Mouse (Mus musculus) forebrain, embryonic 16.5 days (tissue): ENCODE measurements around the gene Srebf1. TPM values are rescaled to one million over a fixed set of nuclear protein-coding genes. Genes with fewer than 3 reads are reported as not detected.

Experiments
- ATAC-seq: fragments of 200-750 bp; cut with Nextera tagmentation; 2 replicates; pipeline ENCODE4 v1.8.0; 2017; ENCODE audit warnings: mild to moderate bottlenecking, moderate library complexity
- H3K27ac ChIP-seq: fragments of 300-500 bp; sonication (generic); 2 replicates; pipeline ENCODE4 v1.5.1; 2014; ENCODE audit warnings: low read length, control low read depth
- H3K27me3 ChIP-seq: fragments of 300-500 bp; sonication (generic); replicated peaks from 2 replicates; pipeline ENCODE4 v1.6.1; 2014; ENCODE audit warnings: low read length; ENCODE audit not compliant: control insufficient read depth, insufficient read depth
- H3K36me3 ChIP-seq: fragments of 300-500 bp; sonication (generic); 2 replicates; pipeline ENCODE4 v1.6.1; 2014; ENCODE audit not compliant: control insufficient read depth, insufficient read depth
- H3K4me1 ChIP-seq: fragments of 300-500 bp; sonication (generic); replicated peaks from 2 replicates; pipeline ENCODE4 v1.6.1; 2014; ENCODE audit warnings: low read length; ENCODE audit not compliant: control insufficient read depth, insufficient read depth
- H3K4me2 ChIP-seq: fragments of 300-500 bp; sonication (generic); 2 replicates; pipeline ENCODE4 v1.6.1; 2014; ENCODE audit warnings: mild to moderate bottlenecking, low read length, control low read depth
- H3K4me3 ChIP-seq: fragments of 300-500 bp; sonication (generic); replicated peaks from 2 replicates; pipeline ENCODE4 v1.5.1; 2014; ENCODE audit warnings: mild to moderate bottlenecking, low read length, control low read depth
- H3K9ac ChIP-seq: fragments of 300-500 bp; sonication (generic); replicated peaks from 2 replicates; pipeline ENCODE4 v1.6.1; 2014; ENCODE audit warnings: low read depth, low read length, control low read depth
- H3K9me3 ChIP-seq: fragments of 300-500 bp; sonication (generic); 2 replicates; pipeline ENCODE4 v1.6.1; 2016; ENCODE audit warnings: low read length; ENCODE audit not compliant: control insufficient read depth
- WGBS: fragments of 180-500 bp; shearing (Covaris S2); extraction: QIAGEN DNeasy Blood & Tissue Kit; methylation state at CpG from one replicate; pipeline ENCODE4 v1.1.7; 2014; 5-methylcytosine and 5-hydroxymethylcytosine counted together
- polyA plus RNA-seq: library from polyadenylated mRNA; unstranded; fragments of >200 nt; fragmentation: Nextera tagmentation; extraction: Ambion mirVana; gene quantifications from 2 replicates; pipeline ENCODE4 v1.2.1, GENCODE M21; 2015

The Srebf1 gene
- polyA plus RNA-seq, 1 experiment from 2014 or later = 41.1 TPM

DNA sequence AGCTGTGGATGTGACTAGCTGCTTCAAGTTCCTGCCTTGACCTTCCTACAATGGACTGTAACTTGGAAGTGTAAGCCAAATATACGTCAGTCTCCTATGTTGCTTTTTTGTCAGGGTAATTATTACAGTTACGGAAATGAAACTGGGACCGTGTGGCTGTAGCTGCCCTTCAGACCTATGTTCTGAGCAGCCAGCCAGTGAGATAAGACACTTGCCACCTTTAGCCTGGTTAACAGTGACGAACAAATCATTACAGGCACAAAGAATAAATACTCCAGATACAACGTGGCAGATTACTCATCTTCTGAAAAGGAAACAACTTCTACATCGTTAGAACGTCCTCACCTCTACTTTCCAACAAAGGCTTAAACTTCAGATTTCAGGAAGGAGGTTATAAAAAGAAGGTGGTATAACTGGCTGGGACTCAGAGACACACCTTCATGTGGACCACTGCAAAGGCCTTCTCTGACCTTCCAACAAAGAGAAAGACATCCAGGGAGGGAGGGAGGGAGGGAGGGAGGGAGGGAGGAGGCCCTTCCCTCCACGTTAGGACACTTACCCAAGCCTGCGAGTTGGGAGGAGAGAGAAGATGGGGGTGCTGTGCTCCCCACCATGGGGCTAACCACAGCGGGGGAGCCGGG, 22.2 kb upstream of the Srebf1 start:
- WGBS = 68% methylated on average over 11 of the region's 11 CpGs
- H3K9ac ChIP-seq = no peak overlapping the region
- H3K27ac ChIP-seq = no peak overlapping the region
- H3K36me3 ChIP-seq = peaks cover 7% of the 10 kb centered on the region; the same call in 1 of the 2 replicates
- H3K27me3 ChIP-seq = no peaks in the 10 kb centered on the region
- H3K4me1 ChIP-seq = peaks cover 5% of the 10 kb centered on the region
- no peak overlapping the region for H3K4me2 ChIP-seq
- no peak for ATAC-seq
- H3K4me3 ChIP-seq = no peak overlapping the region
- no peaks in the 10 kb centered on the region for H3K9me3 ChIP-seq

DNA sequence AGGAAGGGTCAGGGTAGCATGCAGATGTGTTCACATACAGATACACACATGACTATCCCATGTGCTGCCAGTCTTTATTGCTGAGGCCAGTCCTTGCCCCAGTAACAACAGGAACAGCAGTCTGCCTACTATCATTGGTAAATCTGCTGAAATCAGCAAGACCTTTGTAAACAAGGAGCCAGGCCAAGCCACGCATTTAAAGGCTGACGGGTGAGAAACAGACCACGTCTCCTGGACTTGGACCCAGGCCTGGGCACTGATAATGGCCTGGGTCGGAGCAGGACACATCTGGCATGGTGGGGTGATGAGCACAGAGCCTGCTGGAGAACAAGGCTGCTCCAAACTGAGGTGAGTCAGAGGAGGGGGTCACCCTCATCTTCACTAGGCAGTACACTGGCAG, 18.1 kb upstream of the Srebf1 start:
- H3K9me3 ChIP-seq = no peaks in the 10 kb centered on the region
- no peaks in the 10 kb centered on the region for H3K4me1 ChIP-seq
- 85% methylated on average over 4 of the region's 4 CpGs for WGBS
- no peaks in the 10 kb centered on the region for H3K27me3 ChIP-seq
- no peak overlapping the region for H3K4me3 ChIP-seq
- H3K9ac ChIP-seq = no peak overlapping the region
- H3K36me3 ChIP-seq = peaks cover 10% of the 10 kb centered on the region
- no peak for ATAC-seq
- H3K4me2 ChIP-seq = no peak overlapping the region
- H3K27ac ChIP-seq = no peak overlapping the region

- H3K36me3 ChIP-seq = peaks cover 10% of the 10 kb centered on the region
- no peaks in the 10 kb centered on the region for H3K27me3 ChIP-seq
- H3K4me1 ChIP-seq = peaks cover 5% of the 10 kb centered on the region
- no peak overlapping the region for H3K27ac ChIP-seq
- WGBS = 91% methylated on average over 5 of the region's 5 CpGs
- no peak for ATAC-seq
- H3K4me2 ChIP-seq = no peak overlapping the region
- no peaks in the 10 kb centered on the region for H3K9me3 ChIP-seq
- no peak overlapping the region for H3K9ac ChIP-seq
- H3K4me3 ChIP-seq = no peak overlapping the region
Measured at GRCm38 (mm10) chr11:60235351-60235750, 13.0 kb upstream of the Srebf1 start.

DNA sequence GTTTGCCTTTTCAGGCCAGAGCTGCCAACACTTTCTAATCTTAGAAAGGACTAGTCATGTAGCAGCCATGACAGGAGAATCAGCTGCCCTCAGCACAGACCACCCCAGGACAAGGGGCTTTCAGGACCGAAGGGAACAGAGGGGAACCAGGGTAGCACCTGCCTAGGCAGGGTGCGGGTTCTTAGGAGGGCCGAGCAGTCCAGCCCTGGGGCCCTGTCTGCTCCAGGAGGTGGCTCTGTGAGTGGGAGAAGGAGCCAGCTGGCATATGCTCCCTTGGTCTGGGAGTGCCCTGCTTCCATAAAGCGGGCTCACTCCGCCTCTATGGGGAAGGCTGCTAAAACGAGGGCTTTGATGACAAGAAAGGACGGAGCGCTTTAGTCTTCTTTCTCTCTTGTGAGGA, 10.9 kb upstream of the Srebf1 start:
- ATAC-seq = 0 out of 2 replicates have a peak, but pooled peaks have one; percentile 38
- Histone ChIP-seq H3K4me1 (peaks cover 5% of the 10 kb centered on the region), H3K9ac (no peak overlapping the region), H3K4me2 (no peak overlapping the region), H3K9me3 (no peaks in the 10 kb centered on the region), H3K36me3 (peaks cover 7% of the 10 kb centered on the region), H3K27ac (peak overlapping the region; percentile 21; the same call in 1 of the 2 replicates), H3K4me3 (no peak overlapping the region), H3K27me3 (no peaks in the 10 kb centered on the region)
- WGBS = 47% methylated on average over 8 of the region's 8 CpGs

DNA sequence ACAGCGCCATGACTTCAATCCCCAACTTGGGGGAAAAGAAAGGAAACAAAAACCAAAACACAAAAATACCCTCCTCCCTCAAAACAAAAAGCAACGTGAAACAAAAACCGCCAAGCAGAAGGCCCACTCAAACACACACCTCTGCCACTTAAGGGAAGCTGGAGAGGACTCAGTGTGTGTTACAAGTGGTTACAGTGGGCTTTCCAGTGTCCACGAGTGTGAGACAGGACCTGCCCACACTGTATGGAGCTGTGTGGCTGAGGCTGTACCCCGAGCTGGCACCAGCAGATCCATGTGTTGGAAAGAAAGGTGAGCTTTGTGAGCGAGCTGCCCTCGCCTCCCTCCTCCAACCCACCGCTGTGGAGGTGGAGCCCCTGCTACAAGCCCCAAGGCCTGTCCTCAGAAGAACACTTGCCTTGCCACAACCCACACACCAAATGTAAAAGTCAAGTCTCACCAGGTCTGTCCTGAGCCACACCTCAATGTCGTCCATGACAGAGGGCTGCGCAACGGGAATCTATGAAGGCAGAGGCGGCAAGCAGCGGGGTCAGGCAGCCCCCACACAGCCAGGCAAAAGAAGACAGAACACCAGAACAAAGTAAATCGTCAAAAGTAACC, 10.2 kb upstream of the Srebf1 start:
- Histone ChIP-seq H3K4me2 (no peak overlapping the region), H3K36me3 (peaks cover 7% of the 10 kb centered on the region), H3K9ac (no peak overlapping the region), H3K4me3 (no peak overlapping the region), H3K27ac (no peak overlapping the region), H3K27me3 (no peaks in the 10 kb centered on the region), H3K4me1 (peaks cover 5% of the 10 kb centered on the region), H3K9me3 (no peaks in the 10 kb centered on the region)
- 72% methylated on average over 14 of the region's 14 CpGs for WGBS
- ATAC-seq = no peak

- Histone ChIP-seq H3K9me3 (no peaks in the 10 kb centered on the region), H3K36me3 (peaks cover 6% of the 10 kb centered on the region), H3K27me3 (no peaks in the 10 kb centered on the region), H3K9ac (no peak overlapping the region), H3K4me3 (no peak overlapping the region), H3K4me2 (no peak overlapping the region), H3K4me1 (peaks cover 5% of the 10 kb centered on the region), H3K27ac (no peak overlapping the region)
- 51% methylated on average over 4 of the region's 4 CpGs for WGBS
- ATAC-seq = no peak
Measured at GRCm38 (mm10) chr11:60231951-60232350, 9.6 kb upstream of the Srebf1 start.

DNA sequence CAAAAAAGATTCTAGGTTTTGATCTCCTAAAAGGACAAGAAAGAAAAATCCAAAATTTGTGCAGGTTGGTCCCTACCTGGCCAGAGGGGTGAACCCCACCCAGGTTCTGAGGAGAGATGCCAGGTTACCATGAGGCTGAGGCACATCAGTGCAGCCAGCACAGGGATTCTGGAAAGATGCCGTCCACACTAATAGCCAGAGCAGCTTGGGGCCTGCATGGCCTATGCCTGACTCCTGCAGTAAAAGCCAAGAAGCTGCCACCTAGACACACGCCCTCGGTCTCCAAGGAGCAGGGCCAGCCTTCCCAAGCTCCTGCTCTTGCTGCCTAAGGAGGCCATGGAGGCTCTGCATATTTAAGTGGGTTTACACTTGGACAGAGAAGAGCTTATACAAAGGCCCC, 8.9 kb upstream of the Srebf1 start:
- Histone ChIP-seq H3K36me3 (peaks cover 4% of the 10 kb centered on the region; the same call in 1 of the 2 replicates), H3K27me3 (no peaks in the 10 kb centered on the region), H3K27ac (no peak overlapping the region), H3K4me3 (no peak overlapping the region), H3K9ac (no peak overlapping the region), H3K4me2 (no peak overlapping the region), H3K9me3 (no peaks in the 10 kb centered on the region), H3K4me1 (peaks cover 5% of the 10 kb centered on the region)
- no peak for ATAC-seq
- WGBS = 82% methylated on average over 3 of the region's 3 CpGs

DNA sequence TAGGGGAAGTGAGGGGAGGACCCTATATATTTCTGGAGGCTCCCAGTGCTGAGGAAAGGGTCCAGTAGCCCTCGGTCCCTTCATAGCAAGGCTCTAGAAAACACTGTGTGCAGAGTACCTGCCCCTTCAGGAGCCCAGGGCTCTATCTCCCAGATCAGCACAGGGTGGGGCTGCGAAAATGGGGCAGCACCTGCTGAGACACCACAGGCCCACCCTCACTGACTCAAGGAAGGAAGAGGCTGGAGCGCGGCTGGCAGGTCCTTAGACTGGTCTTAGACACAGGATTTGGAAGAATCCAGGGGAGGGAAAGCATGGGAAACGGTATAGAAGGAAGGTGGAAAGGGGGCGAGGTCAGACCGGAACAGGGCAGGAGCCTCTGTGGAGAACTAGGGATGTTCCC, 8.1 kb upstream of the Srebf1 start:
- Histone ChIP-seq H3K27ac (no peak overlapping the region), H3K4me3 (no peak overlapping the region), H3K9ac (no peak overlapping the region), H3K36me3 (peaks cover 4% of the 10 kb centered on the region; the same call in 1 of the 2 replicates), H3K9me3 (no peaks in the 10 kb centered on the region), H3K27me3 (no peaks in the 10 kb centered on the region), H3K4me1 (peaks cover 7% of the 10 kb centered on the region), H3K4me2 (no peak overlapping the region)
- WGBS = 88% methylated on average over 7 of the region's 7 CpGs
- ATAC-seq = no peak

- H3K9ac ChIP-seq = no peak overlapping the region
- peaks cover 4% of the 10 kb centered on the region; the same call in 1 of the 2 replicates for H3K36me3 ChIP-seq
- no peak overlapping the region for H3K27ac ChIP-seq
- peaks cover 7% of the 10 kb centered on the region for H3K4me1 ChIP-seq
- H3K27me3 ChIP-seq = no peaks in the 10 kb centered on the region
- H3K4me3 ChIP-seq = no peak overlapping the region
- H3K9me3 ChIP-seq = no peaks in the 10 kb centered on the region
- 77% methylated on average over 13 of the region's 13 CpGs for WGBS
- H3K4me2 ChIP-seq = no peak overlapping the region
- no peak for ATAC-seq
Measured at GRCm38 (mm10) chr11:60229821-60230220, 7.4 kb upstream of the Srebf1 start.
